Mouse (Mus musculus) CH12.LX (cell line): ENCODE results near the gene Aurka. TPM values are rescaled to one million over a fixed set of nuclear protein-coding genes. Genes with fewer than 3 reads are reported as not detected.
A peak's percentile ranks its signal among the peaks of the same experiment; 100 is the strongest.

ENCODE experiments used
- DNase-seq: peaks from one replicate; pipeline ENCODE4 v3.0.0-alpha.2; 2013; ENCODE audit errors: extremely low read depth
- H3K27ac ChIP-seq: 2 replicates; pipeline ENCODE4 v1.5.1; 2012; ENCODE audit warnings: low read depth, mild to moderate bottlenecking, control low read depth, moderate library complexity; ENCODE audit not compliant: insufficient read depth
- H3K27me3 ChIP-seq: replicated peaks from 2 replicates; pipeline ENCODE3; 2012; ENCODE audit warnings: inconsistent platforms
- H3K36me3 ChIP-seq, 2 experiments: replicated peaks in 1 of 2; 2 replicates each; pipeline versions ENCODE3 to v1.6.1; 2012; ENCODE audit warnings: inconsistent platforms in 1 of 2, low read length in 1 of 2, mild to moderate bottlenecking in 1 of 2, mixed read lengths in 1 of 2, moderate library complexity in 1 of 2; ENCODE audit not compliant: control insufficient read depth in 1 of 2, insufficient read depth in 1 of 2
- H3K4me1 ChIP-seq, 2 experiments: 2 replicates each; pipeline ENCODE4 v1.6.1; 2012; ENCODE audit warnings: inconsistent platforms in 1 of 2, moderate library complexity in 1 of 2; ENCODE audit not compliant: insufficient read depth in 2 of 2, control insufficient read depth in 1 of 2
- H3K4me2 ChIP-seq: 2 replicates; pipeline ENCODE4 v1.6.1; 2012; ENCODE audit warnings: low read depth, mild to moderate bottlenecking, control low read depth; ENCODE audit not compliant: poor library complexity, insufficient read depth, severe bottlenecking
- H3K4me3 ChIP-seq, 3 experiments: fragments of 150-350 bp in 1 of 3; sonication (generic) in 1 of 3; replicated peaks in 1 of 3; 2 replicates each; pipeline versions ENCODE3 to v1.5.1; 2011 to 2012; ENCODE audit warnings: low read depth in 2 of 3, low read length in 2 of 3, mild to moderate bottlenecking in 2 of 3, moderate library complexity in 2 of 3, control low read depth in 1 of 3, improper control_type of control experiment in 1 of 3, inconsistent platforms in 1 of 3, mixed read lengths in 1 of 3; ENCODE audit not compliant: poor library complexity in 1 of 3
- H3K79me2 ChIP-seq: replicated peaks from 2 replicates; pipeline ENCODE4 v1.6.1; 2012; ENCODE audit warnings: mild to moderate bottlenecking, moderate library complexity; ENCODE audit not compliant: control insufficient read depth, poor library complexity, insufficient read depth, severe bottlenecking; ENCODE audit errors: extremely low read depth
- H3K9ac ChIP-seq: 2 replicates; pipeline ENCODE4 v1.6.1; 2012; ENCODE audit warnings: low read depth, mild to moderate bottlenecking, control low read depth, moderate library complexity; ENCODE audit not compliant: insufficient read depth
- H3K9me3 ChIP-seq: replicated peaks from 2 replicates; pipeline ENCODE3; 2012; ENCODE audit warnings: low read length, inconsistent platforms, mixed read lengths
- BHLHE40 ChIP-seq: IDR thresholded peaks from 2 replicates; pipeline ENCODE4 v1.6.1; 2011; ENCODE audit warnings: mild to moderate bottlenecking, low read depth, low read length, improper control_type of control experiment
- CHD1 ChIP-seq: IDR thresholded peaks from 2 replicates; pipeline ENCODE4 v1.6.1; 2012; ENCODE audit warnings: low read depth, low read length, improper control_type of control experiment, inconsistent platforms
- E2F4 ChIP-seq: IDR thresholded peaks from 2 replicates; pipeline ENCODE4 v1.6.1; 2011; ENCODE audit warnings: low read depth, low read length, improper control_type of control experiment; ENCODE audit not compliant: insufficient replicate concordance
- ELF1 ChIP-seq: IDR thresholded peaks from 2 replicates; pipeline ENCODE4 v1.6.1; 2014; ENCODE audit warnings: low read depth, mild to moderate bottlenecking, inconsistent platforms, low read length, improper control_type of control experiment
- ETS1 ChIP-seq: conservative IDR thresholded peaks from 2 replicates; pipeline ENCODE4 v1.6.1; 2012; ENCODE audit warnings: low read depth, mild to moderate bottlenecking, inconsistent platforms, low read length, improper control_type of control experiment, moderate library complexity
- JUN ChIP-seq: IDR thresholded peaks from 2 replicates; pipeline ENCODE4 v1.6.1; 2011; ENCODE audit warnings: low read depth, mild to moderate bottlenecking, low read length, improper control_type of control experiment, moderate library complexity; ENCODE audit not compliant: insufficient read depth
- MAZ ChIP-seq: IDR thresholded peaks from 2 replicates; pipeline ENCODE4 v1.6.1; 2012; ENCODE audit warnings: low read depth, mild to moderate bottlenecking, inconsistent platforms, low read length, improper control_type of control experiment, moderate library complexity
- MYC ChIP-seq: IDR thresholded peaks from 2 replicates; pipeline ENCODE4 v1.6.1; 2011; ENCODE audit warnings: low read depth, mild to moderate bottlenecking, improper control_type of control experiment, low read length
- POLR2AphosphoS2 ChIP-seq: IDR thresholded peaks from 2 replicates; pipeline ENCODE4 v1.6.1; 2011; ENCODE audit warnings: low read depth, low read length, improper control_type of control experiment
- RCOR1 ChIP-seq: conservative IDR thresholded peaks from 2 replicates; pipeline ENCODE4 v1.6.1; 2012; ENCODE audit warnings: low read depth, mild to moderate bottlenecking, inconsistent platforms, low read length, improper control_type of control experiment
- SIN3A ChIP-seq: IDR thresholded peaks from 2 replicates; pipeline ENCODE4 v1.6.1; 2012; ENCODE audit warnings: low read length, improper control_type of control experiment, inconsistent platforms
- UBTF ChIP-seq: IDR thresholded peaks from 2 replicates; pipeline ENCODE4 v1.6.1; 2012; ENCODE audit warnings: low read depth, mild to moderate bottlenecking, inconsistent platforms, low read length, improper control_type of control experiment, moderate library complexity
- ZC3H11A ChIP-seq: IDR thresholded peaks from 2 replicates; pipeline ENCODE4 v1.6.1; 2012; ENCODE audit warnings: low read depth, mild to moderate bottlenecking, inconsistent platforms, low read length, improper control_type of control experiment
- ZKSCAN1 ChIP-seq: IDR thresholded peaks from 2 replicates; pipeline ENCODE4 v1.6.1; 2012; ENCODE audit warnings: low read depth, inconsistent platforms, low read length, improper control_type of control experiment, borderline replicate concordance
- ZNF384 ChIP-seq: IDR thresholded peaks from 2 replicates; pipeline ENCODE4 v1.6.1; 2012; ENCODE audit warnings: low read depth, low read length, improper control_type of control experiment, inconsistent platforms
- dilution Hi-C: fragments of 300-500 bp; cut with MboI; formaldehyde crosslinking; loops from 2 replicates; pipeline ENCODE4 v1.14.3; 2020; ENCODE audit warnings: low sequenced_read_pairs; ENCODE audit not compliant: extremely low pct_unique_long_range_greater_than_20kb, extremely low pct_ligation_motif_present
- in situ Hi-C: fragments of 300-500 bp; cut with MboI; formaldehyde crosslinking; loops from 3 replicates; pipeline ENCODE4 v1.14.3; 2019; ENCODE audit warnings: low sequenced_read_pairs, low pct_ligation_motif_present, low pct_unique_long_range_greater_than_20kb, mixed read lengths
- polyA plus RNA-seq: library from polyadenylated mRNA; unstranded; fragments of >175 nt; gene quantifications from 2 replicates; pipeline ENCODE4 v1.2.1, GENCODE M21; 2012; ENCODE audit warnings: low read depth; ENCODE audit not compliant: insufficient read length
- total RNA-seq, 2 experiments: library from RNA; depleted of rRNA; stranded (reverse); fragments of 300-350 nt in 1 of 2; fragments of >200 nt in 1 of 2; gene quantifications; 2 replicates each; pipeline ENCODE4 v1.2.3; 2012 to 2014

Gene Aurka
- total and polyA plus RNA-seq, 3 experiments: 84.4 to 128 (median 88.6) TPM

DNA sequence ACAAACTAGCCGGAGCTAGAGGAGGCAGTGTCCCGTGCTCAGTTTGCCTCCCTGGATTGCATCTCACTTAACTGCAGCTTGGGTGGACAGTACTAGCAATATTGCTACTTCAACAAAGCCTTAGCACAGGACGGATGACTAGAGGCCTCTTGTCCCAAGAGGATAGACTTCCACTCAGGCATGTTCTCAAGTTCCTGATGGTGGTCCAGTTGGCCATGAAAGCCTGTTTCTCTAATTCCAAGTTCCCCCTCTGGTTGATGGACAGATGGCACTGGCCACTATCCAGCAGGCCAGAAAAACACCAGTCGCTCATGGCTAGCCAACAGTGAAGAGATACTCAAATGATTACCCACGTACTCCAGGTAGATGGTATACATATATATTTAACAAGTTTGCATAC, 14.5 kb downstream of the Aurka start:
- H3K4me1 ChIP-seq: no peaks in the 10 kb centered on the region
- TF ChIP-seq CHD1: no peak
- TF ChIP-seq ETS1: no peak
- TF ChIP-seq ZC3H11A: no peak
- TF ChIP-seq SIN3A: no peak
- TF ChIP-seq BHLHE40: no peak
- no peak for TF ChIP-seq ZNF384
- no peak for TF ChIP-seq MAZ
- no peak for TF ChIP-seq MYC
- TF ChIP-seq ZKSCAN1: no peak
- dilution Hi-C loops (no loop called here), in situ Hi-C loops (no loop called here)
- H3K9me3 ChIP-seq: no peaks in the 10 kb centered on the region
- H3K36me3 ChIP-seq: peaks cover 55 to 81% of the 10 kb centered on the region in 2 experiments
- H3K27me3 ChIP-seq: no peaks in the 10 kb centered on the region
- H3K79me2 ChIP-seq: peaks cover 3% of the 10 kb centered on the region
- no peak overlapping the region for H3K4me2 ChIP-seq
- DNase-seq: no peak
- no peak overlapping the region for H3K27ac ChIP-seq
- H3K4me3 ChIP-seq: no peak overlapping the region
- no peak overlapping the region for H3K9ac ChIP-seq

DNA sequence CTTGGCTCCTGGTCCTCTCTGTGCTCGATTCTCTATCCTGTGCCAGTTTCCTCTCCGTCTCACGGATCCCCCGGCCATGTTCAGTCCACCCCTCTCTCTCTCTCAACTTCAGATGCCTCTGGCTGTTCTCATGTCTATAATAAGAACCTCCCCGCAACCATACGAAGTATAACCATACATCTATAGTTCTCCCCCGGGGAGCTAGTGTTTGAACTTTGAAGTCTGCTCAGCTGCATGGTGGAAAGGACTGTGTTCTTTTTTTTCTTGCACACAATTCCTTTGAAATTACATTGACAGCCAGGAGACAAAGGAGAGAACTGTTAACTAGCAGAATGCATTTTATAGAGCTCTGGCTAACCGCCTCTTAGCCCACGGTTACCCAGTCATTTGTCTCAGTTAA, 15.6 kb downstream of the Aurka start:
- Histone ChIP-seq H3K27me3 (no peaks in the 10 kb centered on the region), H3K27ac (no peak overlapping the region), H3K4me1 (peaks cover 0 to 2% of the 10 kb centered on the region in 2 experiments; a peak in 1 of 4 replicates), H3K36me3 (peaks cover 45 to 70% of the 10 kb centered on the region in 2 experiments), H3K9me3 (no peaks in the 10 kb centered on the region), H3K9ac (no peak overlapping the region), H3K4me3 (no peak overlapping the region), H3K4me2 (no peak overlapping the region), H3K79me2 (peaks cover 1% of the 10 kb centered on the region; the same call in 1 of the 2 replicates)
- in situ Hi-C loops (no loop called here), dilution Hi-C loops (no loop called here)
- no peak for TF ChIP-seq JUN
- no peak for TF ChIP-seq E2F4
- TF ChIP-seq UBTF: no peak
- no peak for TF ChIP-seq RCOR1
- peak; percentile 24; the same call in 1 of the 2 replicates for TF ChIP-seq POLR2AphosphoS2
- TF ChIP-seq ELF1: no peak
- no peak for DNase-seq
